Mouse (Mus musculus) lung, embryonic 14.5 days (tissue): ENCODE data around the gene Fam207a. TPM values are rescaled to one million over a fixed set of nuclear protein-coding genes. Genes with fewer than 3 reads are reported as not detected.

Experiments
- ATAC-seq: fragments of 200-750 bp; cut with Nextera tagmentation; 2 replicates; pipeline ENCODE4 v1.8.0; 2017; ENCODE audit warnings: mild to moderate bottlenecking, moderate TSS enrichment, moderate library complexity; ENCODE audit not compliant: insufficient read depth
- DNase-seq: peaks from one replicate; pipeline ENCODE4 v3.0.0-alpha.2; 2015
- H3K27ac ChIP-seq: fragments of 300-500 bp; sonication (generic); 2 replicates; pipeline ENCODE4 v1.5.1; 2014; ENCODE audit warnings: low read depth, mild to moderate bottlenecking, moderate library complexity
- H3K27me3 ChIP-seq: fragments of 300-500 bp; sonication (generic); 2 replicates; pipeline ENCODE4 v1.6.1; 2014; ENCODE audit warnings: low read length, control low read depth; ENCODE audit not compliant: insufficient read depth
- H3K36me3 ChIP-seq: fragments of 300-500 bp; sonication (generic); 2 replicates; pipeline ENCODE4 v1.6.1; 2014; ENCODE audit warnings: control low read depth; ENCODE audit not compliant: insufficient read depth
- H3K4me1 ChIP-seq: fragments of 300-500 bp; sonication (generic); 2 replicates; pipeline ENCODE4 v1.6.1; 2014; ENCODE audit warnings: antibody characterized with exemption, control low read depth; ENCODE audit not compliant: insufficient read depth
- H3K4me2 ChIP-seq: fragments of 300-500 bp; sonication (generic); 2 replicates; pipeline ENCODE4 v1.6.1; 2014; ENCODE audit warnings: mild to moderate bottlenecking
- H3K4me3 ChIP-seq: fragments of 300-500 bp; sonication (generic); 2 replicates; pipeline ENCODE4 v1.5.1; 2014; ENCODE audit warnings: low read depth, low read length
- H3K9ac ChIP-seq: fragments of 300-500 bp; sonication (generic); 2 replicates; pipeline ENCODE4 v1.6.1; 2014
- H3K9me3 ChIP-seq: fragments of 300-500 bp; sonication (generic); 2 replicates; pipeline ENCODE4 v1.6.1; 2016; ENCODE audit warnings: low read depth, low read length, control low read depth
- CTCF ChIP-seq: IDR thresholded peaks from 2 replicates; pipeline ENCODE4 v1.5.1; 2016; ENCODE audit warnings: antibody characterized with exemption, low read depth
- WGBS: fragments of 180-500 bp; shearing (Covaris S2); extraction: QIAGEN DNeasy Blood & Tissue Kit; methylation state at CpG from one replicate; pipeline ENCODE4 v1.1.7; 2014; 5-methylcytosine and 5-hydroxymethylcytosine counted together
- polyA plus RNA-seq: library from polyadenylated mRNA; unstranded; fragments of >200 nt; fragmentation: Nextera tagmentation; extraction: Ambion mirVana; gene quantifications from 2 replicates; pipeline ENCODE4 v1.2.1, GENCODE M21; 2014

Gene Fam207a
- polyA plus RNA-seq, 1 experiment from 2014 or later = 43.8 TPM

DNA sequence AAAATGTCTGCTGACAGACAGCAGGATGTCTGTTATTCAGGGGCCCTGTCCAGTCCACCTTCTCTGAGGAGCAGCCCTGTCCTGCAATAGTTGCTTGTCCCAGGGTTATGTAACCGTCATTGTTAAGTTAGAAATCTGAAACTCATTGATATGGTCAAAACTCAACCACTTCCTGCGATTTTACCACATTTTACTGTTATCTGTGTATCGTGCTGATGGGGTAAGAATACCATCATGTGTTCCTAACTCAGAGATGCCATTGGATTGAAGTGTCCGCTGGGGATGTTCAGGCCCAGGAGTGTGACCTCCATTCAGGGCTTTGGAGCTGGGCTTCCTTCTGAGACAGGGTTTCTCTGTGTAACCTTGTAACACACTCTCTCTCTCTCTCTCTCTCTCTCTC, 39.3 kb upstream of the Fam207a start:
- H3K4me1 ChIP-seq = no peaks in the 10 kb centered on the region
- H3K4me2 ChIP-seq = no peak overlapping the region
- ATAC-seq (no peak), DNase-seq (no peak)
- no peak overlapping the region for H3K9ac ChIP-seq
- WGBS = 82% methylated on average over 4 of the region's 4 CpGs
- no peak overlapping the region for H3K4me3 ChIP-seq
- no peak overlapping the region for H3K27ac ChIP-seq
- no peak for TF ChIP-seq CTCF
- H3K36me3 ChIP-seq = no peaks in the 10 kb centered on the region
- no peaks in the 10 kb centered on the region for H3K9me3 ChIP-seq
- no peaks in the 10 kb centered on the region for H3K27me3 ChIP-seq

DNA sequence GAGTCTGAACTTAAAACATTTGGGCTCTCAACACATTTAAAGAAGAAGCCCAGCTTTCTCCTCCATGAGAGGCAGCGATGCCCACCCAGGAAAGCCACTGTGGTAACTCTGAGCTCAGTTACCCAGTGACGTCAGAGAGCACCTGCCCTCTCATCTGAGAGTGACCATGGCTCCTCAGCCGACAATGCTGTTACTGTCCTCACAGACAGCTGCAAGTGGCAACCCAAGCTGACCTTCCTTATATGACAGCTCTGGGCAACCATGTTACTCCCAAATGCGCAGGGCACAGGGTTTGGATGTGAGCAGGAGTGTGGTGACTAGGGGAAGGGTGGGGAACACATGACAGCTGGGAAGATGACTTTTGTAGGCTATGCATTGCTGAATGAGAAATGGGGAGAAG, 37.7 kb upstream of the Fam207a start:
- no peaks in the 10 kb centered on the region for H3K4me1 ChIP-seq
- no peak overlapping the region for H3K9ac ChIP-seq
- ATAC-seq (no peak), DNase-seq (no peak)
- H3K4me2 ChIP-seq = no peak overlapping the region
- H3K36me3 ChIP-seq = no peaks in the 10 kb centered on the region
- H3K9me3 ChIP-seq = no peaks in the 10 kb centered on the region
- no peaks in the 10 kb centered on the region for H3K27me3 ChIP-seq
- H3K27ac ChIP-seq = no peak overlapping the region
- no peak for TF ChIP-seq CTCF
- WGBS = 70% methylated on average over 4 of the region's 4 CpGs
- H3K4me3 ChIP-seq = no peak overlapping the region

DNA sequence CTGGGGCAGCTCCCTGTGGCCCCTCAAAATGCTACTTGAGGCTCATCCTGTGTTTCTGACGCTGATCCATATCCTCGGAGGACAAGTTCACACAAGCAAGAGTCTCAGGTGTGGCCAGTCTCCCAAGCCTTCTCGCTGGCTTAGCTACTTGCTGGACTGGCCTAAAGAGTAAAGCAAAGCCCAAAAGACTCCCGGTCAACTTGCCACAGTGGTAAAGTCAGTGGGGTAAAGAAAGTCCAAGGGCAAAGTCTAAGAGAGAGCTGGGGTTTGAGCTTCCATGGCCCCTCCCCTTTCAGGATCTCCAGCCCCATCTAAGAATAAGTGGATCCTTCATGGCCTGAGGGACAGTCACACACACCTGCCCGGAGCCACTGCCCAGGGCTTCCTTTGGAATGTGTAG, 36.6 kb upstream of the Fam207a start:
- Histone ChIP-seq H3K4me2 (no peak overlapping the region), H3K27ac (no peak overlapping the region), H3K4me3 (no peak overlapping the region), H3K9ac (no peak overlapping the region), H3K4me1 (no peaks in the 10 kb centered on the region), H3K27me3 (no peaks in the 10 kb centered on the region), H3K9me3 (no peaks in the 10 kb centered on the region), H3K36me3 (no peaks in the 10 kb centered on the region)
- no peak for TF ChIP-seq CTCF
- ATAC-seq (no peak), DNase-seq (no peak)
- 78% methylated on average over 5 of the region's 5 CpGs for WGBS

DNA sequence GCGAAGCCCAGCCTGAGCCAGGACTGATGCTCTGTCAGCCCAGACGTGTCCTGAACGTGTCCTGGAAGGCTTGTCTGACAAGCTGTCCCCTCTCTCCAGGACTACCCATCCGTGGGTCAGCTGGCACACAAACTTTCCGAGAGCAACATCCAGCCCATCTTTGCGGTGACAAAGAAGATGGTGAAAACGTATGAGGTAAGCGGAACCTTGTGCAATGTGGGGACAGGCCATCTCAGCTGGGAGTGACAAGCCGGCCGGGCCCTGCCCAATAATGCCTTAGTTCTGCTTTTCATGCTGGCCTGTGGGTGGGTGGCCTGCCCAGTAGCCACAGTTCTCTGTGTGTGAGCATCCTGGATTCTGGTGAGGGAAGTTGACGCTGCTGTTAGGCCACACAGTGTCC, 35.3 kb upstream of the Fam207a start:
- Histone ChIP-seq H3K9me3 (no peaks in the 10 kb centered on the region), H3K27ac (no peak overlapping the region), H3K36me3 (no peaks in the 10 kb centered on the region), H3K27me3 (no peaks in the 10 kb centered on the region), H3K4me1 (no peaks in the 10 kb centered on the region), H3K9ac (no peak overlapping the region), H3K4me3 (no peak overlapping the region), H3K4me2 (no peak overlapping the region)
- ATAC-seq = no peak
- TF ChIP-seq CTCF = no peak
- DNase-seq = no peak
- 66% methylated on average over 11 of the region's 11 CpGs for WGBS

DNA sequence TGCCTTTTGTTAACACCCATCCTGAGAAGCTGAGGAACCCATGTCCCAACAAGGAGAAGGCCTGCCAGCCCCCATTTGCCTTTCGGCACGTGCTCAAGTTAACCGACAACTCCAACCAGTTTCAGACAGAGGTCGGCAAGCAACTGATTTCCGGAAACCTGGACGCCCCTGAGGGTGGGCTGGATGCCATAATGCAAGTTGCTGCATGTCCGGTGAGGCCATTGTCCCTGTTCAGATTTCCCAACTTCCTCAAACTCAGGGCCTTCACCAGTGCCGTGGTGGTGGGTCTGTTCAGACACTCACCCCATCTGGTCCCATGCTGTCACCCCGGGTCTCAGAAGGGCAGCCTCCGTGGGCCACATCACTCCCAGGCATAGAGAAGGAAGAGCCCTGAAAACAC, 33.0 kb upstream of the Fam207a start:
- H3K9me3 ChIP-seq = no peaks in the 10 kb centered on the region
- H3K4me2 ChIP-seq = no peak overlapping the region
- no peak overlapping the region for H3K9ac ChIP-seq
- H3K4me3 ChIP-seq = no peak overlapping the region
- DNase-seq = no peak
- H3K27me3 ChIP-seq = no peaks in the 10 kb centered on the region
- no peak for TF ChIP-seq CTCF
- no peaks in the 10 kb centered on the region for H3K36me3 ChIP-seq
- WGBS = 81% methylated on average over 10 of the region's 10 CpGs
- H3K27ac ChIP-seq = no peak overlapping the region
- no peak for ATAC-seq
- H3K4me1 ChIP-seq = no peaks in the 10 kb centered on the region

DNA sequence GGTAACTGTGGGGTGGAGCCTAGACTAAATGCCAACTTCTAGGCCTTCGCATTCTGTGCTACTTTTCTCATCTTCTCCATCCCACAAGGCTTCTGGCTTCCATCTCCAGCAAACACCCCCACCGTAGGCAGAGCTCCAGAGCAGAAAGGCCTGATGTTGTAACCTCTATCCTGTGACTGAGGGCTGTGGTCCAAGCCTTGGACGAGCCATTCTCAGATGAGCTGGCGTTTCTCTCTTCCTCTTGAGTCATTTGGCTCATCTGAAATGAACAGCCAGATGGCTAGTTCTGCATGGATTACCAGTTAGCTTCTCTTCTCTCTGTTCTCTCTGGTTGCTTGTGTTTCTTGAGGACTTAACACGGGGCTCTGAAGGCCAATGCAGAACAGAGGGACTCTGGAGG, 29.3 kb upstream of the Fam207a start:
- Histone ChIP-seq H3K27ac (no peak overlapping the region), H3K9me3 (no peaks in the 10 kb centered on the region), H3K36me3 (no peaks in the 10 kb centered on the region), H3K4me1 (no peaks in the 10 kb centered on the region), H3K9ac (no peak overlapping the region), H3K27me3 (no peaks in the 10 kb centered on the region), H3K4me3 (no peak overlapping the region), H3K4me2 (no peak overlapping the region)
- no peak for DNase-seq
- WGBS = 64% methylated on average over 5 of the region's 5 CpGs
- ATAC-seq = no peak
- no peak for TF ChIP-seq CTCF

DNA sequence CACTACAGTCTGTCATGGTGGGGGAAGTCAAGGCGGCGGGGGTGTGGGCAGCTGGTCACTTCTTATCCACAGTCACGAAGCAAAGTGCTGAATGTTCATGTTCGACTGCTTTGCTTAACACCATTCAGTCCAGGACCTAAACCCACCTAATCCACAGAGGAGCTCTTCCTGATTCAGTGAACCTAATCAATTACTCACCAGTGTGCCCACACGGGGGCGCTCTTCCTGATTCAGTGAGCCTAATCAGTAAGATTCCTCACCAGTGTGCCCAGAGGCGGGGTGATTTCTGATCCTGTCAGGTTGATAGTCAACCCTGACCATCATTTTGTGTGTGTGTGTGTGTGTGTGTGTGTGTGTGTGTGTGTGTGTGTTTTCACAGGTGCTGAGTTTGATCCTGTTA, 27.6 kb upstream of the Fam207a start:
- WGBS = 38% methylated on average over 7 of the region's 7 CpGs
- no peaks in the 10 kb centered on the region for H3K4me1 ChIP-seq

More for the DNA sequence above, 27.6 kb upstream of the Fam207a start:
- Histone ChIP-seq H3K9me3 (no peaks in the 10 kb centered on the region), H3K27ac (no peak overlapping the region), H3K36me3 (no peaks in the 10 kb centered on the region), H3K9ac (no peak overlapping the region), H3K4me3 (no peak overlapping the region), H3K4me2 (no peak overlapping the region), H3K27me3 (no peaks in the 10 kb centered on the region)
- ATAC-seq (no peak), DNase-seq (peak; percentile 64)
- TF ChIP-seq CTCF = peak; percentile 57
